Mouse (Mus musculus) neural tube, embryonic 11.5 days (tissue): ENCODE measurements around the gene Dnase1l3. TPM values are rescaled to one million over a fixed set of nuclear protein-coding genes. Genes with fewer than 3 reads are reported as not detected.

Experiments used
- ATAC-seq: fragments of 200-750 bp; cut with Nextera tagmentation; 2 replicates; pipeline ENCODE4 v1.8.0; 2017; ENCODE audit warnings: moderate number of reproducible peaks, mild to moderate bottlenecking, moderate TSS enrichment, moderate library complexity; ENCODE audit not compliant: insufficient read depth, low FRiP score, low TSS enrichment
- DNase-seq: peaks from one replicate; pipeline ENCODE4 v3.0.0-alpha.2; 2015; ENCODE audit warnings: low spot score
- H3K27ac ChIP-seq: fragments of 300-500 bp; sonication (generic); 2 replicates; pipeline ENCODE4 v1.5.1; 2014; ENCODE audit warnings: low read depth, mild to moderate bottlenecking, low read length
- H3K27me3 ChIP-seq: fragments of 300-500 bp; sonication (generic); 2 replicates; pipeline ENCODE4 v1.6.1; 2014; ENCODE audit warnings: mild to moderate bottlenecking, low read length, mixed read lengths; ENCODE audit not compliant: control insufficient read depth, insufficient read depth
- H3K36me3 ChIP-seq: fragments of 300-500 bp; sonication (generic); 2 replicates; pipeline ENCODE4 v1.6.1; 2014; ENCODE audit warnings: mild to moderate bottlenecking, low read length, moderate library complexity, mixed read lengths; ENCODE audit not compliant: control insufficient read depth, insufficient read depth
- H3K4me1 ChIP-seq: fragments of 300-500 bp; sonication (generic); 2 replicates; pipeline ENCODE4 v1.6.1; 2014; ENCODE audit warnings: low read length, mixed read lengths; ENCODE audit not compliant: control insufficient read depth, insufficient read depth
- H3K4me2 ChIP-seq: fragments of 300-500 bp; sonication (generic); 2 replicates; pipeline ENCODE4 v1.6.1; 2014; ENCODE audit warnings: low read depth, mild to moderate bottlenecking, moderate library complexity
- H3K4me3 ChIP-seq: fragments of 300-500 bp; sonication (generic); 2 replicates; pipeline ENCODE4 v1.5.1; 2014; ENCODE audit warnings: low read depth, low read length
- H3K9ac ChIP-seq: fragments of 300-500 bp; sonication (generic); 2 replicates; pipeline ENCODE4 v1.6.1; 2014; ENCODE audit warnings: mild to moderate bottlenecking, low read length
- H3K9me3 ChIP-seq: fragments of 300-500 bp; sonication (generic); 2 replicates; pipeline ENCODE4 v1.6.1; 2016; ENCODE audit warnings: low read length; ENCODE audit not compliant: control insufficient read depth
- WGBS: fragments of 180-500 bp; shearing (Covaris S2); extraction: QIAGEN DNeasy Blood & Tissue Kit; methylation state at CpG from one replicate; pipeline ENCODE4 v1.1.7; 2014; 5-methylcytosine and 5-hydroxymethylcytosine counted together
- polyA plus RNA-seq: library from polyadenylated mRNA; unstranded; fragments of >200 nt; fragmentation: Nextera tagmentation; extraction: Ambion mirVana; gene quantifications from 2 replicates; pipeline ENCODE4 v1.2.1, GENCODE M21; 2014

Dnase1l3 gene
- polyA plus RNA-seq, 1 experiment from 2014 or later: not detected

- peaks cover 9% of the 10 kb centered on the region for H3K27me3 ChIP-seq
- 80% methylated on average over 5 of the region's 5 CpGs for WGBS
These were observed 5.1 kb upstream of the Dnase1l3 start for GRCm38 (mm10) chr14:7999435-7999834.

GRCm38 (mm10) chr14:7999030-7999429 is 4.7 kb upstream of the Dnase1l3 start:
- DNase-seq (no peak), ATAC-seq (no peak)
- Histone ChIP-seq H3K36me3 (no peaks in the 10 kb centered on the region), H3K9ac (no peak overlapping the region), H3K4me3 (no peak overlapping the region), H3K27ac (no peak overlapping the region), H3K4me1 (peaks cover 4% of the 10 kb centered on the region; the same call in 1 of the 2 replicates), H3K9me3 (no peaks in the 10 kb centered on the region), H3K4me2 (no peak overlapping the region), H3K27me3 (peaks cover 9% of the 10 kb centered on the region)
- WGBS: 85% methylated on average over 3 of the region's 3 CpGs

More at GRCm38 (mm10) chr14:7999435-7999834, 5.1 kb upstream of the Dnase1l3 start:
- Histone ChIP-seq H3K4me3 (no peak overlapping the region), H3K36me3 (no peaks in the 10 kb centered on the region), H3K4me1 (peaks cover 4% of the 10 kb centered on the region; the same call in 1 of the 2 replicates), H3K9me3 (no peaks in the 10 kb centered on the region), H3K9ac (no peak overlapping the region), H3K4me2 (no peak overlapping the region), H3K27ac (no peak overlapping the region)
- DNase-seq (no peak), ATAC-seq (no peak)

GRCm38 (mm10) chr14:7997255-7997696 is 2.9 kb upstream of the Dnase1l3 start:
- DNase-seq: peak; percentile 89
- Histone ChIP-seq H3K4me1 (no peaks in the 10 kb centered on the region), H3K9me3 (no peaks in the 10 kb centered on the region), H3K27me3 (peaks cover 9% of the 10 kb centered on the region), H3K4me3 (no peak overlapping the region), H3K36me3 (no peaks in the 10 kb centered on the region), H3K9ac (no peak overlapping the region), H3K27ac (no peak overlapping the region), H3K4me2 (peak overlapping the region; percentile 21)
- ATAC-seq: peak; percentile 43
- 2% methylated on average over 15 of the region's 15 CpGs for WGBS

- no peaks in the 10 kb centered on the region for H3K36me3 ChIP-seq
- H3K27me3 ChIP-seq: no peaks in the 10 kb centered on the region
- ATAC-seq (no peak), DNase-seq (no peak)
- no peak overlapping the region for H3K4me3 ChIP-seq
- H3K9me3 ChIP-seq: no peaks in the 10 kb centered on the region
- no peak overlapping the region for H3K9ac ChIP-seq
- H3K4me1 ChIP-seq: no peaks in the 10 kb centered on the region
- H3K27ac ChIP-seq: no peak overlapping the region
- H3K4me2 ChIP-seq: no peak overlapping the region
- 53% methylated on average over 6 of the region's 6 CpGs for WGBS
These were observed 2.2 kb downstream of the Dnase1l3 start for GRCm38 (mm10) chr14:7992158-7992557.

- 81% methylated on average over 5 of the region's 5 CpGs for WGBS
- H3K27me3 ChIP-seq: no peaks in the 10 kb centered on the region
- DNase-seq: no peak
- H3K27ac ChIP-seq: no peak overlapping the region
- H3K36me3 ChIP-seq: no peaks in the 10 kb centered on the region
- no peaks in the 10 kb centered on the region for H3K4me1 ChIP-seq
- no peak overlapping the region for H3K4me3 ChIP-seq
- H3K9me3 ChIP-seq: no peaks in the 10 kb centered on the region
- no peak overlapping the region for H3K9ac ChIP-seq
- H3K4me2 ChIP-seq: no peak overlapping the region
- no peak for ATAC-seq
These were observed 3.1 kb downstream of the Dnase1l3 start for GRCm38 (mm10) chr14:7991108-7991776.

- WGBS: 79% methylated on average over 3 of the region's 3 CpGs
- no peak for ATAC-seq
- no peaks in the 10 kb centered on the region for H3K4me1 ChIP-seq
- no peaks in the 10 kb centered on the region for H3K27me3 ChIP-seq
- no peak overlapping the region for H3K9ac ChIP-seq
- H3K27ac ChIP-seq: no peak overlapping the region
- no peak for DNase-seq
- H3K36me3 ChIP-seq: no peaks in the 10 kb centered on the region
- H3K4me2 ChIP-seq: no peak overlapping the region
- no peaks in the 10 kb centered on the region for H3K9me3 ChIP-seq
- H3K4me3 ChIP-seq: no peak overlapping the region
These were observed 4.4 kb downstream of the Dnase1l3 start for GRCm38 (mm10) chr14:7989961-7990360.

GRCm38 (mm10) chr14:7989371-7989770 is 5.0 kb downstream of the Dnase1l3 start:
- Histone ChIP-seq H3K9me3 (no peaks in the 10 kb centered on the region), H3K27ac (no peak overlapping the region), H3K4me1 (no peaks in the 10 kb centered on the region), H3K9ac (no peak overlapping the region), H3K4me2 (no peak overlapping the region), H3K36me3 (no peaks in the 10 kb centered on the region), H3K4me3 (no peak overlapping the region), H3K27me3 (no peaks in the 10 kb centered on the region)
- DNase-seq (no peak), ATAC-seq (no peak)
- 70% methylated on average over 1 of the region's 1 CpGs for WGBS

GRCm38 (mm10) chr14:7986913-7987312 is 7.5 kb downstream of the Dnase1l3 start:
- WGBS: 94% methylated on average over 6 of the region's 6 CpGs
- no peak overlapping the region for H3K9ac ChIP-seq
- no peaks in the 10 kb centered on the region for H3K9me3 ChIP-seq
- H3K27me3 ChIP-seq: no peaks in the 10 kb centered on the region
- H3K27ac ChIP-seq: no peak overlapping the region
- H3K4me3 ChIP-seq: no peak overlapping the region
- H3K4me2 ChIP-seq: no peak overlapping the region
- no peak for DNase-seq
- ATAC-seq: no peak
- no peaks in the 10 kb centered on the region for H3K36me3 ChIP-seq
- H3K4me1 ChIP-seq: no peaks in the 10 kb centered on the region

GRCm38 (mm10) chr14:7981226-7981625 is 13.1 kb downstream of the Dnase1l3 start:
- H3K36me3 ChIP-seq: no peaks in the 10 kb centered on the region
- no peak overlapping the region for H3K27ac ChIP-seq
- ATAC-seq (no peak), DNase-seq (no peak)
- WGBS: 100% methylated on average over 1 of the region's 1 CpGs
- H3K27me3 ChIP-seq: no peaks in the 10 kb centered on the region
- no peaks in the 10 kb centered on the region for H3K9me3 ChIP-seq
- H3K9ac ChIP-seq: no peak overlapping the region
- H3K4me1 ChIP-seq: no peaks in the 10 kb centered on the region
- H3K4me3 ChIP-seq: no peak overlapping the region
- H3K4me2 ChIP-seq: no peak overlapping the region
